In genomic region chr9:50603189-50603997, GRCm38 (mm10) we compare ENCODE assay signal across 7 mouse cellular contexts. TPM values are rescaled to one million over a fixed set of nuclear protein-coding genes. Genes with fewer than 3 reads are reported as not detected.
DNase-seq lines count a peak whose midpoint lies in the region; ATAC-seq lines count a peak whose summit lies in the region.

Gene Sdhd, minus strand, starts transcription at chr9:50603812.
Gene Timm8b, plus strand, starts transcription at chr9:50603910.

- H3K27ac ChIP-seq in intestine, embryonic 16.5 days (ENCODE audit: low read length), result peak within 1 kb of the TSS; percentile 92
- peak within 1 kb of the TSS; percentile 85 for H3K27ac ChIP-seq in midbrain, embryonic 11.5 days (ENCODE audit: low read depth, low read length)

- H3K4me2 ChIP-seq in intestine, embryonic 16.5 days (ENCODE audit: low read depth, low read length), result peak within 1 kb of the TSS; percentile 83
- H3K4me2 ChIP-seq in midbrain, embryonic 11.5 days, result peak within 1 kb of the TSS; percentile 96

- WGBS in intestine, embryonic 16.5 days, result under 1% methylated on average over 48 of the region's 48 CpGs
- 1% methylated on average over 48 of the region's 48 CpGs for WGBS in midbrain, embryonic 11.5 days

- ATAC-seq in intestine, embryonic 16.5 days, result peak; percentile 98
- ATAC-seq in midbrain, embryonic 11.5 days (ENCODE audit: low FRiP score), result peak; percentile 99

- no peaks in the 10 kb centered on the region for H3K9me3 ChIP-seq in intestine, embryonic 16.5 days (ENCODE audit: control insufficient read depth, low read length)
- no peaks in the 10 kb centered on the region for H3K9me3 ChIP-seq in midbrain, embryonic 11.5 days (ENCODE audit: control insufficient read depth, low read length)

- H3K36me3 ChIP-seq in intestine, embryonic 16.5 days (ENCODE audit: control insufficient read depth, insufficient read depth, low read length), result peaks cover 5% of the 10 kb centered on the region
- H3K36me3 ChIP-seq in midbrain, embryonic 11.5 days (ENCODE audit: control insufficient read depth, insufficient read depth, low read length), result peaks cover 5% of the 10 kb centered on the region

- peak; percentile 94 for DNase-seq in adrenal gland, adult 8-10 months
- peak; percentile 90 for DNase-seq in embryo, embryonic 9.5 days (ENCODE audit: extremely low spot score)
- DNase-seq in gastrocnemius, postnatal 4 days (ENCODE audit: low spot score in 2 of 2), result peak; percentile 83 to 93
- peak; percentile 93 to 95 for DNase-seq in left cerebral cortex, postnatal 36 days (ENCODE audit: low spot score in 2 of 2)
- peak; percentile 99 for DNase-seq in midbrain, embryonic 11.5 days (ENCODE audit: low spot score, missing footprints)
- peak; percentile 95 for DNase-seq in skeletal muscle tissue, adult 2 months (ENCODE audit: low read depth, low spot score)

- intact Hi-C loops in left cerebral cortex, postnatal 36 days (cut with DNase I), result no loop called here

- no peaks in the 10 kb centered on the region for H3K27me3 ChIP-seq in intestine, embryonic 16.5 days (replicated peaks; ENCODE audit: control insufficient read depth, insufficient read depth, low read length)
- no peaks in the 10 kb centered on the region for H3K27me3 ChIP-seq in midbrain, embryonic 11.5 days (ENCODE audit: control insufficient read depth, insufficient read depth, low read length)

- H3K4me3 ChIP-seq in intestine, embryonic 16.5 days (ENCODE audit: low read length), result peak within 1 kb of the TSS; percentile 73
- peak within 1 kb of the TSS; percentile 84 for H3K4me3 ChIP-seq in midbrain, embryonic 11.5 days (ENCODE audit: low read depth, low read length)

- peak within 1 kb of the TSS; percentile 84 for H3K9ac ChIP-seq in intestine, embryonic 16.5 days (ENCODE audit: low read depth, low read length)
- peak within 1 kb of the TSS; percentile 92 for H3K9ac ChIP-seq in midbrain, embryonic 11.5 days (ENCODE audit: low read length)

- peaks cover 23% of the 10 kb centered on the region for H3K4me1 ChIP-seq in intestine, embryonic 16.5 days (ENCODE audit: control insufficient read depth, insufficient read depth, low read length)
- H3K4me1 ChIP-seq in midbrain, embryonic 11.5 days (ENCODE audit: control insufficient read depth, insufficient read depth, low read length), result peaks cover 18% of the 10 kb centered on the region

RNA-seq across cellular contexts. Expression of gene Sdhd, which starts in this region (rescaled TPM):
- total RNA-seq in adrenal gland, adult 8-10 months (2022), result 100 to 1,000 TPM; 137 to 229 (median 191) TPM
- 100 to 1,000 TPM; 300 to 319 TPM for total RNA-seq in gastrocnemius, postnatal 4 days (2021)
- 686 and 728 TPM in 2 replicates for polyA plus RNA-seq in intestine, embryonic 16.5 days (2015; fragmentation: Nextera tagmentation; extraction: Ambion mirVana)
- total RNA-seq in left cerebral cortex, postnatal 36 days (2021), result 100 to 1,000 TPM; 105 to 110 TPM
- polyA plus RNA-seq in midbrain, embryonic 11.5 days (2014; fragmentation: Nextera tagmentation; extraction: Ambion mirVana), result 274 and 284 TPM in 2 replicates

RNA-seq across cellular contexts. Expression of gene Timm8b, which starts in this region (rescaled TPM):
- total RNA-seq in adrenal gland, adult 8-10 months (2022), result 100 to 1,000 TPM; 139 to 206 (median 156) TPM
- total RNA-seq in gastrocnemius, postnatal 4 days (2021), result 100 to 1,000 TPM; 110 to 123 TPM
- polyA plus RNA-seq in intestine, embryonic 16.5 days (2015; fragmentation: Nextera tagmentation; extraction: Ambion mirVana), result 296 and 314 TPM in 2 replicates
- total RNA-seq in left cerebral cortex, postnatal 36 days (2021), result 100 to 1,000 TPM; 218 to 255 TPM
- polyA plus RNA-seq in midbrain, embryonic 11.5 days (2014; fragmentation: Nextera tagmentation; extraction: Ambion mirVana), result 333 and 369 TPM in 2 replicates

Comparison
In these comparisons a context has a peak if more than half of its experiments do, and no peak if none do; other contexts are left out.
1. Peak in every context shown above with its lines: DNase-seq, ATAC-seq, H3K4me3 ChIP-seq and H3K27ac ChIP-seq.